Comparison of ENCODE assay signal across 9 mouse cellular contexts in the genomic region with DNA sequence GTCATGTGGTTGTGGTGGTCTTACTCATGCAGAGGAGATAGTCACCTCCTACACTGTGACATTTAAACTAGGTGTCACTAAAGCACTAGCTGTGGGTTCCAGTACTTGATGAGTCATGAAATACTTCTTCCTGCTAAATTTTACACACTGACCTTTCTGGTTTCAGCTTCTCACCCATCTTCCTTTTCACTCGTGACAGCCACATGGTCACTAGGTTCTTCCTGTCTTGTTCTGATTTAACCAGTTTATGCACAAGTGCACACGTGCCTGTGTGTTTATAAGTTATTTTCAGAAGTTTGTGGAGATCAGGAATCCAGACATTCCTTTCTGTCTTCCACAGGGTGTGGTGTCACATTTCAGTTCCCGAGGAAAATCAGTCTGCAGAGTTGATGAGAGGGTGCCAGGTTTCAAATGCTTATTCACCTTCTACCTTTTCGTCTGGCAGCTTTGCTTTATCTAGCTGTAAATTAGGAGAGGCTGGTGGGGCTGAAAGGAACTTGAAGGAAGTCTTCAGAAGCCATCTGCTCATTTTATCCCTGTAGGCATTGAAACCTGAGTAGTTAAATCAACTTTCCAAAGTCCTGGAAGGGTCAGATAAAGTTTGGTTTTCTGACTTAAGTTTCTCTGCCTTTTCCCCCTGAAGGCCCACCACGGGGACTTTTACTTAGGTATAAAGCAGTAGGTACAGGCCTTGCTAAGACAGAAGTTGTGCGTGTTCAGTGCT.
DNase-seq lines count a peak whose midpoint lies in the region; ATAC-seq and TF ChIP-seq lines count a peak whose summit lies in the region.
"Had no signal": no experiment of that assay in that cellular context is flagged by ENCODE, and none has a peak within 500 bp of the region (broad histone marks: within the 10 kb centered on the region; RNA-seq: fewer than 3 reads in every experiment).

No protein-coding gene starts in this region.

- H3K27ac ChIP-seq in heart, embryonic 12.5 days (ENCODE audit: poor library complexity, severe bottlenecking) = no peak overlapping the region
- no peak overlapping the region for H3K27ac ChIP-seq in midbrain, embryonic 11.5 days (ENCODE audit: low read depth, low read length)
- H3K27ac ChIP-seq in midbrain, embryonic 13.5 days = no peak overlapping the region
- H3K27ac ChIP-seq in embryonic fibroblast, embryonic 13.5 days (ENCODE audit: insufficient read depth, low read length) = peak overlapping the region; percentile 27
- no peak overlapping the region for H3K27ac ChIP-seq in hindbrain, embryonic 10.5 days
- H3K27ac ChIP-seq: heart, embryonic 15.5 days had no signal

- no peak overlapping the region for H3K9ac ChIP-seq in heart, embryonic 12.5 days
- no peak overlapping the region for H3K9ac ChIP-seq in midbrain, embryonic 11.5 days (ENCODE audit: low read length)
- H3K9ac ChIP-seq in midbrain, embryonic 13.5 days (replicated peaks) = no peak overlapping the region
- H3K9ac ChIP-seq: heart, embryonic 15.5 days had no signal

- no peaks in the 10 kb centered on the region for H3K36me3 ChIP-seq in heart, embryonic 12.5 days
- no peaks in the 10 kb centered on the region for H3K36me3 ChIP-seq in midbrain, embryonic 11.5 days (ENCODE audit: control insufficient read depth, insufficient read depth, low read length)
- H3K36me3 ChIP-seq in midbrain, embryonic 13.5 days = no peaks in the 10 kb centered on the region
- no peaks in the 10 kb centered on the region for H3K36me3 ChIP-seq in hindbrain, embryonic 10.5 days
- H3K36me3 ChIP-seq: heart, embryonic 15.5 days had no signal

- no peak overlapping the region for H3K4me3 ChIP-seq in heart, embryonic 12.5 days
- no peak overlapping the region for H3K4me3 ChIP-seq in midbrain, embryonic 11.5 days (ENCODE audit: low read depth, low read length)
- no peak overlapping the region for H3K4me3 ChIP-seq in midbrain, embryonic 13.5 days (replicated peaks)
- no peak overlapping the region for H3K4me3 ChIP-seq in embryonic fibroblast, embryonic 13.5 days (ENCODE audit: insufficient read depth, low read length)
- H3K4me3 ChIP-seq in hindbrain, embryonic 10.5 days = no peak overlapping the region
- H3K4me3 ChIP-seq: heart, embryonic 15.5 days had no signal

- DNase-seq in heart, adult 18-20 months = no peak
- DNase-seq in midbrain, embryonic 11.5 days (ENCODE audit: low spot score, missing footprints) = peak; percentile 83
- no peak for DNase-seq in right cerebral cortex, postnatal 14 days
- DNase-seq in cerebellum, adult 9-10 months = no peak
- DNase-seq in hindbrain, embryonic 10.5 days (ENCODE audit: low spot score) = no peak

- no peaks in the 10 kb centered on the region for H3K9me3 ChIP-seq in heart, embryonic 12.5 days (replicated peaks)
- H3K9me3 ChIP-seq in midbrain, embryonic 11.5 days (ENCODE audit: control insufficient read depth, low read length) = no peaks in the 10 kb centered on the region
- H3K9me3 ChIP-seq in midbrain, embryonic 13.5 days = no peaks in the 10 kb centered on the region
- no peaks in the 10 kb centered on the region for H3K9me3 ChIP-seq in hindbrain, embryonic 10.5 days
- H3K9me3 ChIP-seq: heart, embryonic 15.5 days had no signal

- 0 out of 2 replicates have a peak overlapping the region, but pooled peaks have one; percentile 13 for H3K4me2 ChIP-seq in heart, embryonic 12.5 days
- H3K4me2 ChIP-seq in midbrain, embryonic 11.5 days = no peak overlapping the region
- no peak overlapping the region for H3K4me2 ChIP-seq in midbrain, embryonic 13.5 days (replicated peaks)
- H3K4me2 ChIP-seq: heart, embryonic 15.5 days had no signal

- H3K4me1 ChIP-seq in heart, embryonic 12.5 days (replicated peaks) = peaks cover 21% of the 10 kb centered on the region
- no peaks in the 10 kb centered on the region for H3K4me1 ChIP-seq in midbrain, embryonic 11.5 days (ENCODE audit: control insufficient read depth, insufficient read depth, low read length)
- H3K4me1 ChIP-seq in midbrain, embryonic 13.5 days (replicated peaks) = 0 out of 2 replicates have a peak, but pooled peaks cover 3% of the 10 kb centered on the region
- H3K4me1 ChIP-seq in embryonic fibroblast, embryonic 13.5 days (ENCODE audit: control insufficient read depth, insufficient read depth, low read length) = peaks cover 19% of the 10 kb centered on the region
- peaks cover 25% of the 10 kb centered on the region for H3K4me1 ChIP-seq in hindbrain, embryonic 10.5 days (replicated peaks)

- TF ChIP-seq CTCF in embryonic fibroblast, embryonic 13.5 days (IDR thresholded peaks at IDR 0.05; ENCODE audit: borderline replicate concordance, insufficient read depth, low read length) = no peak

- 12% methylated on average over 6 of the region's 6 CpGs for WGBS in heart, embryonic 12.5 days
- 53% methylated on average over 6 of the region's 6 CpGs for WGBS in midbrain, embryonic 11.5 days
- WGBS in midbrain, embryonic 13.5 days = 69% methylated on average over 6 of the region's 6 CpGs
- 49% methylated on average over 6 of the region's 6 CpGs for WGBS in hindbrain, embryonic 10.5 days

- no peak; the same call in 1 of the 2 replicates for ATAC-seq in heart, embryonic 12.5 days (ENCODE audit: insufficient number of reproducible peaks, low FRiP score)
- no peak for ATAC-seq in midbrain, embryonic 11.5 days (ENCODE audit: low FRiP score)
- no peak for ATAC-seq in midbrain, embryonic 13.5 days

- H3K27me3 ChIP-seq in heart, embryonic 12.5 days (replicated peaks) = no peaks in the 10 kb centered on the region
- H3K27me3 ChIP-seq in midbrain, embryonic 11.5 days (ENCODE audit: control insufficient read depth, insufficient read depth, low read length) = no peaks in the 10 kb centered on the region
- no peaks in the 10 kb centered on the region for H3K27me3 ChIP-seq in midbrain, embryonic 13.5 days
- H3K27me3 ChIP-seq in hindbrain, embryonic 10.5 days (ENCODE audit: insufficient read depth, poor library complexity, severe bottlenecking) = no peaks in the 10 kb centered on the region
- H3K27me3 ChIP-seq: heart, embryonic 15.5 days had no signal

- TF ChIP-seq POLR2A in embryonic fibroblast, embryonic 13.5 days (IDR thresholded peaks at IDR 0.05; ENCODE audit: low read depth, low read length) = no peak
